Comparison of ENCODE assay signal across 8 mouse cellular contexts in the genomic region with DNA sequence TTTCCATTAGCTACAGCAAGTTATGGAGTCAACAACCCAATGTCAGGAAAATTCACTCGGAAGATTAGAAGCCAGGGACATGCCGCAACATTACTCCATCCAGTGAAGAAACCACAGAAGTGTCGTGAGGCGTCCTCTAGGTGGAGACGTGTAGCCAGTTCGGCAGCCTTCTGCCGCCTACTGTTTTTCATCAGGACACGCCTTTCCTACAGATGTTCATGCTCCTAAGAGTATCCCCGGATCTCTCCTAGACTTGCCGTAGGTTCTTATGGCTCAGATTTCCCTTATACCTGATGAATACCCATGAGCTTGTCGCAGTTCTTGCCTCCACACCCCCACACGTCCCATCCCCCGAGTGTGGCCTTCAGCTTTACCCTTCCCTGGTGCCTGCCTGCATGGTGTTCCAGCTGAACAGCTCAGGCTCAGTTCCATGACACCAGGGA.
A peak's percentile ranks its signal among the peaks of the same experiment; 100 is the strongest.
DNase-seq lines count a peak whose midpoint lies in the region; ATAC-seq and TF ChIP-seq lines count a peak whose summit lies in the region.

No protein-coding gene starts in this region.

- no peak overlapping the region for H3K4me3 ChIP-seq in bone marrow, adult 2 months (replicated peaks; ENCODE audit: control insufficient read depth, low read depth, low read length)
- no peak overlapping the region for H3K4me3 ChIP-seq in forebrain, embryonic 16.5 days (replicated peaks; ENCODE audit: low read length)
- no peak overlapping the region for H3K4me3 ChIP-seq in hindbrain, postnatal 0 days (ENCODE audit: low read length)
- H3K4me3 ChIP-seq in liver, adult 2 months (ENCODE audit: insufficient read depth, low read depth, low read length): no peak overlapping the region
- no peak overlapping the region for H3K4me3 ChIP-seq in midbrain, embryonic 16.5 days (ENCODE audit: low read depth, low read length)
- H3K4me3 ChIP-seq in thymus, adult 2 months (ENCODE audit: control insufficient read depth, insufficient read depth, low read length): no peak overlapping the region

- no peaks in the 10 kb centered on the region for H3K79me2 ChIP-seq in liver, adult 2 months (ENCODE audit: control insufficient read depth, insufficient read depth, low read length)

- 9% methylated on average over 13 of the region's 13 CpGs for WGBS in bone marrow, adult 2 months
- WGBS in forebrain, embryonic 16.5 days: 21% methylated on average over 13 of the region's 13 CpGs
- 23% methylated on average over 13 of the region's 13 CpGs for WGBS in hindbrain, postnatal 0 days
- 14% methylated on average over 13 of the region's 13 CpGs for WGBS in liver, adult 2 months
- WGBS in midbrain, embryonic 16.5 days: 25% methylated on average over 13 of the region's 13 CpGs
- WGBS in thymus, adult 2 months: 11% methylated on average over 13 of the region's 13 CpGs

- H3K27me3 ChIP-seq in forebrain, embryonic 16.5 days (replicated peaks; ENCODE audit: control insufficient read depth, insufficient read depth, low read length): no peaks in the 10 kb centered on the region
- H3K27me3 ChIP-seq in hindbrain, postnatal 0 days (ENCODE audit: insufficient read depth, low read length): no peaks in the 10 kb centered on the region
- H3K27me3 ChIP-seq in liver, adult 2 months (ENCODE audit: control insufficient read depth, insufficient read depth, low read length): no peaks in the 10 kb centered on the region
- H3K27me3 ChIP-seq in midbrain, embryonic 16.5 days (ENCODE audit: control insufficient read depth, insufficient read depth, low read depth, low read length): no peaks in the 10 kb centered on the region
- H3K27me3 ChIP-seq in thymus, adult 2 months (ENCODE audit: control insufficient read depth, insufficient read depth, low read length): no peaks in the 10 kb centered on the region

- ATAC-seq in forebrain, embryonic 16.5 days: peak; percentile 45; the same call in 1 of the 2 replicates
- peak; percentile 69; the same call in 1 of the 2 replicates for ATAC-seq in hindbrain, postnatal 0 days
- peak; percentile 11; the same call in 1 of the 2 replicates for ATAC-seq in midbrain, embryonic 16.5 days

- H3K9ac ChIP-seq in forebrain, embryonic 16.5 days (replicated peaks; ENCODE audit: low read depth, low read length): no peak overlapping the region
- no peak overlapping the region for H3K9ac ChIP-seq in hindbrain, postnatal 0 days (replicated peaks; ENCODE audit: low read length)
- no peak overlapping the region for H3K9ac ChIP-seq in liver, adult 2 months (ENCODE audit: low read depth, low read length)
- no peak overlapping the region for H3K9ac ChIP-seq in midbrain, embryonic 16.5 days (ENCODE audit: low read depth, low read length)

- H3K4me2 ChIP-seq in forebrain, embryonic 16.5 days (ENCODE audit: low read length): no peak overlapping the region
- H3K4me2 ChIP-seq in hindbrain, postnatal 0 days (ENCODE audit: low read depth, low read length): 0 out of 2 replicates have a peak overlapping the region, but pooled peaks have one; percentile 16
- H3K4me2 ChIP-seq in midbrain, embryonic 16.5 days (ENCODE audit: low read length): no peak overlapping the region

- no peaks in the 10 kb centered on the region for H3K36me3 ChIP-seq in forebrain, embryonic 16.5 days (ENCODE audit: control insufficient read depth, insufficient read depth)
- H3K36me3 ChIP-seq in hindbrain, postnatal 0 days (ENCODE audit: insufficient read depth, low read length): no peaks in the 10 kb centered on the region
- H3K36me3 ChIP-seq in liver, adult 2 months (ENCODE audit: control insufficient read depth, insufficient read depth, low read length): no peaks in the 10 kb centered on the region
- H3K36me3 ChIP-seq in midbrain, embryonic 16.5 days (ENCODE audit: control insufficient read depth, insufficient read depth, low read length): no peaks in the 10 kb centered on the region
- no peaks in the 10 kb centered on the region for H3K36me3 ChIP-seq in thymus, adult 2 months (ENCODE audit: control insufficient read depth, insufficient read depth, low read length)

- DNase-seq in gastrocnemius, adult 18-20 months (ENCODE audit: low spot score): peak; percentile 4
- no peak for DNase-seq in gastrocnemius, adult 8-10 months (ENCODE audit: low spot score in 2 of 2)
- peak; percentile 65 for DNase-seq in hindbrain, postnatal 0 days (ENCODE audit: low spot score)
- peak; percentile 36 for DNase-seq in liver, adult 2 months (ENCODE audit: extremely low read depth, low read depth, low spot score)
- peak; percentile 14 for DNase-seq in thymus, adult 2 months

- TF ChIP-seq CTCF in bone marrow, adult 2 months (IDR thresholded peaks at IDR 0.05; ENCODE audit: control insufficient read depth, insufficient read depth, low read length): peak; percentile 74
- TF ChIP-seq CTCF in hindbrain, postnatal 0 days (IDR thresholded peaks at IDR 0.05; ENCODE audit: low read depth): peak; percentile 71
- peak; percentile 79 for TF ChIP-seq CTCF in liver, adult 2 months (IDR thresholded peaks at IDR 0.05; ENCODE audit: low read depth, low read length)
- no peak for TF ChIP-seq CTCF in thymus, adult 2 months (IDR thresholded peaks at IDR 0.05; ENCODE audit: borderline replicate concordance, control insufficient read depth, extremely low read depth, insufficient read depth, low read length, poor library complexity)

- peaks cover 6% of the 10 kb centered on the region for H3K4me1 ChIP-seq in bone marrow, adult 2 months (ENCODE audit: control insufficient read depth, insufficient read depth, low read length)
- no peaks in the 10 kb centered on the region for H3K4me1 ChIP-seq in forebrain, embryonic 16.5 days (replicated peaks; ENCODE audit: control insufficient read depth, insufficient read depth, low read length)
- no peaks in the 10 kb centered on the region for H3K4me1 ChIP-seq in hindbrain, postnatal 0 days (ENCODE audit: insufficient read depth, low read length)
- no peaks in the 10 kb centered on the region for H3K4me1 ChIP-seq in liver, adult 2 months (ENCODE audit: control insufficient read depth, insufficient read depth, low read length)
- no peaks in the 10 kb centered on the region for H3K4me1 ChIP-seq in midbrain, embryonic 16.5 days (ENCODE audit: control insufficient read depth, insufficient read depth, low read length)
- H3K4me1 ChIP-seq in thymus, adult 2 months (replicated peaks; ENCODE audit: control insufficient read depth, insufficient read depth, low read length): 0 out of 2 replicates have a peak, but pooled peaks cover 2% of the 10 kb centered on the region

- no peaks in the 10 kb centered on the region for H3K9me3 ChIP-seq in forebrain, embryonic 16.5 days (ENCODE audit: control insufficient read depth, low read length)
- no peaks in the 10 kb centered on the region for H3K9me3 ChIP-seq in hindbrain, postnatal 0 days (ENCODE audit: low read length)
- H3K9me3 ChIP-seq in midbrain, embryonic 16.5 days (replicated peaks; ENCODE audit: control insufficient read depth, low read length, poor library complexity, severe bottlenecking): no peaks in the 10 kb centered on the region

- H3K27ac ChIP-seq in bone marrow, adult 2 months (ENCODE audit: control insufficient read depth, insufficient read depth, low read depth, low read length, poor library complexity): no peak overlapping the region
- H3K27ac ChIP-seq in forebrain, embryonic 16.5 days (ENCODE audit: low read length): no peak overlapping the region
- no peak overlapping the region for H3K27ac ChIP-seq in hindbrain, postnatal 0 days
- no peak overlapping the region for H3K27ac ChIP-seq in liver, adult 2 months (replicated peaks; ENCODE audit: insufficient read depth, low read depth, low read length)
- no peak overlapping the region for H3K27ac ChIP-seq in midbrain, embryonic 16.5 days (ENCODE audit: low read length)
- H3K27ac ChIP-seq in thymus, adult 2 months (ENCODE audit: control insufficient read depth, insufficient read depth, low read length): no peak overlapping the region

- TF ChIP-seq POLR2A in bone marrow, adult 2 months (IDR thresholded peaks at IDR 0.05; ENCODE audit: borderline replicate concordance, control insufficient read depth, low read depth, low read length): no peak
- no peak for TF ChIP-seq POLR2A in liver, adult 2 months (IDR thresholded peaks at IDR 0.05; ENCODE audit: extremely low read depth, insufficient read depth, low read length)
- no peak for TF ChIP-seq POLR2A in thymus, adult 2 months (IDR thresholded peaks at IDR 0.05; ENCODE audit: control insufficient read depth, extremely low read depth, insufficient read depth, low read length, poor library complexity)

Comparison
In these comparisons a context has a peak if more than half of its experiments do, and no peak if none do; other contexts are left out.
1. DNase-seq: peak in gastrocnemius, adult 18-20 months (single experiment), hindbrain, postnatal 0 days (single experiment), liver, adult 2 months (single experiment) and thymus, adult 2 months (single experiment); none in gastrocnemius, adult 8-10 months (0 of 2).
2. ATAC-seq: peak in every context shown above with its lines; median percentile 69 in hindbrain, postnatal 0 days; 45 in forebrain, embryonic 16.5 days; 11 in midbrain, embryonic 16.5 days.